Mouse (Mus musculus): ENCODE results near the gene Zswim5.

DNA sequence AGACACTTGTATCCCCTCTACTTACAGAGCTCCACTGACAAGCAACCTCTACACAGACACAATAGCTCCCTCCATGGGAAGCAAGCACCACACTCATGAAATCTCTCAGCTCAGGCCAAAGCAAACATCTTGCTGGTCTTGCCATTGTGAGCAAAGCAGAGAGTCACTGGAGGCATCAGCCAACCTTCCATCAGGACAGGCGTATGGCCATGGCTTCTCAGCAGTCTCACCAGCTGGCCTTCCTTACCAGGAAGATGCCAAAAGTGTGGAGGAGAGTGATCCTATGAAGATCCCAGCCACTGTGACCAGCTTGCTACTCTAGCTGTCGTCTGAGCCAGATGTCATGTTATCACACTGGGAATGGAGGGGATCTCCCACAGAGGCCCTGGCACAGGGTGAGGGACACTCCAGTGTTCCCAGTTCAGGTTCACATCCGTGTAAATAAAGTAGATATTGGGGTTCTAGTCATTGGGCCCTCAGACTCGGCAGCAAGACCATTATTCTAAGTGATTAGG, 137.8 kb downstream of the Zswim5 start:
- TF ChIP-seq POLR2A (IDR thresholded peaks at IDR 0.05; ENCODE audit: borderline replicate concordance, control insufficient read depth, low read depth, low read length) (no peak), CTCF (IDR thresholded peaks at IDR 0.05; ENCODE audit: control insufficient read depth, insufficient read depth, low read length) (no peak)
